Mouse (Mus musculus) cortical plate, adult 2 months (tissue): ENCODE data around the gene Adamts3. TPM values are rescaled to one million over a fixed set of nuclear protein-coding genes. Genes with fewer than 3 reads are reported as not detected.

Experiments used
- H3K27ac ChIP-seq: fragments of 200-500 bp; 2 replicates; pipeline ENCODE4 v1.5.1; 2012; ENCODE audit warnings: low read length, control low read depth, inconsistent platforms; ENCODE audit not compliant: insufficient read depth
- H3K4me1 ChIP-seq: fragments of 200-500 bp; 2 replicates; pipeline ENCODE4 v1.6.1; 2011; ENCODE audit warnings: low read length; ENCODE audit not compliant: control insufficient read depth, insufficient read depth
- H3K4me3 ChIP-seq: fragments of 200-500 bp; 2 replicates; pipeline ENCODE4 v1.5.1; 2011; ENCODE audit warnings: mild to moderate bottlenecking, low read length, control low read depth; ENCODE audit not compliant: insufficient read depth
- CTCF ChIP-seq: fragments of 200-500 bp; IDR thresholded peaks from 2 replicates; pipeline ENCODE4 v1.5.1; 2011; ENCODE audit warnings: mild to moderate bottlenecking, control low read depth, low read length; ENCODE audit not compliant: insufficient read depth; ENCODE audit errors: extremely low read depth
- POLR2A ChIP-seq: fragments of 200-500 bp; IDR thresholded peaks from 2 replicates; pipeline ENCODE4 v1.6.1; 2011; ENCODE audit warnings: mild to moderate bottlenecking, low read length, control low read depth; ENCODE audit not compliant: insufficient read depth; ENCODE audit errors: extremely low read depth
- polyA plus RNA-seq: library from polyadenylated mRNA; depleted of rRNA; stranded (reverse); fragments of >200 nt; gene quantifications from 2 replicates; pipeline ENCODE4 v1.2.3, GENCODE M21; 2012

The Adamts3 gene
- polyA plus RNA-seq, 1 experiment = 8.7 TPM

GRCm38 (mm10) chr5:89678148-89678547 lies 205.0 kb downstream of the Adamts3 start:
- no peaks in the 10 kb centered on the region for H3K4me1 ChIP-seq
- TF ChIP-seq CTCF (no peak), POLR2A (no peak)
- no peak overlapping the region for H3K4me3 ChIP-seq
- H3K27ac ChIP-seq = no peak overlapping the region

GRCm38 (mm10) chr5:89674066-89674848 lies 208.9 kb downstream of the Adamts3 start:
- Histone ChIP-seq H3K4me3 (no peak overlapping the region), H3K4me1 (no peaks in the 10 kb centered on the region), H3K27ac (no peak overlapping the region)
- TF ChIP-seq POLR2A (no peak), CTCF (no peak)

- Histone ChIP-seq H3K27ac (no peak overlapping the region), H3K4me1 (no peaks in the 10 kb centered on the region), H3K4me3 (no peak overlapping the region)
- TF ChIP-seq POLR2A = no peak
- no peak for TF ChIP-seq CTCF
Measured at GRCm38 (mm10) chr5:89672950-89673349, 210.2 kb downstream of the Adamts3 start.

- no peak for TF ChIP-seq CTCF
- no peaks in the 10 kb centered on the region for H3K4me1 ChIP-seq
- no peak overlapping the region for H3K27ac ChIP-seq
- no peak overlapping the region for H3K4me3 ChIP-seq
Measured at GRCm38 (mm10) chr5:89654327-89654726, 228.8 kb downstream of the Adamts3 start.

GRCm38 (mm10) chr5:89653862-89654261 lies 229.3 kb downstream of the Adamts3 start:
- TF ChIP-seq CTCF = no peak
- no peak for TF ChIP-seq POLR2A
- H3K27ac ChIP-seq = no peak overlapping the region
- H3K4me3 ChIP-seq = no peak overlapping the region
- H3K4me1 ChIP-seq = no peaks in the 10 kb centered on the region

- no peak for TF ChIP-seq POLR2A
- no peak for TF ChIP-seq CTCF
Measured at GRCm38 (mm10) chr5:89646940-89647339, 236.2 kb downstream of the Adamts3 start.

GRCm38 (mm10) chr5:89635434-89635833 lies 247.7 kb downstream of the Adamts3 start:
- no peak overlapping the region for H3K27ac ChIP-seq
- H3K4me1 ChIP-seq = no peaks in the 10 kb centered on the region
- no peak overlapping the region for H3K4me3 ChIP-seq
- no peak for TF ChIP-seq CTCF
- no peak for TF ChIP-seq POLR2A

More at GRCm38 (mm10) chr5:89646940-89647339, 236.2 kb downstream of the Adamts3 start:
- H3K4me3 ChIP-seq = no peak overlapping the region
- no peaks in the 10 kb centered on the region for H3K4me1 ChIP-seq
- no peak overlapping the region for H3K27ac ChIP-seq

GRCm38 (mm10) chr5:89631599-89631998 lies 251.5 kb downstream of the Adamts3 start:
- H3K27ac ChIP-seq = no peak overlapping the region
- TF ChIP-seq CTCF = no peak
- no peak for TF ChIP-seq POLR2A
- H3K4me1 ChIP-seq = no peaks in the 10 kb centered on the region
- H3K4me3 ChIP-seq = no peak overlapping the region
